Mouse (Mus musculus) kidney, adult 2 months (tissue): Measurements from ENCODE around the gene Nt5c2. TPM values are rescaled to one million over a fixed set of nuclear protein-coding genes. Genes with fewer than 3 reads are reported as not detected.
A peak's percentile ranks its signal among the peaks of the same experiment; 100 is the strongest.

Source experiments
- DNase-seq: peaks from one replicate; pipeline ENCODE4 v3.0.0; 2021
- H3K27ac ChIP-seq: fragments of 200-500 bp; 2 replicates; pipeline ENCODE4 v1.5.1; 2012; ENCODE audit warnings: low read depth, low read length, control low read depth, inconsistent platforms; ENCODE audit not compliant: insufficient read depth
- H3K27me3 ChIP-seq: fragments of 200-500 bp; replicated peaks from 2 replicates; pipeline ENCODE4 v1.6.1; 2012; ENCODE audit warnings: mild to moderate bottlenecking, moderate library complexity, low read length, inconsistent platforms; ENCODE audit not compliant: control insufficient read depth, insufficient read depth
- H3K36me3 ChIP-seq: fragments of 200-500 bp; 2 replicates; pipeline ENCODE4 v1.6.1; 2012; ENCODE audit warnings: mild to moderate bottlenecking, moderate library complexity, low read length, inconsistent platforms; ENCODE audit not compliant: control insufficient read depth, insufficient read depth
- H3K4me1 ChIP-seq: fragments of 200-500 bp; 2 replicates; pipeline ENCODE4 v1.6.1; 2011; ENCODE audit warnings: low read length; ENCODE audit not compliant: control insufficient read depth, insufficient read depth
- H3K4me3 ChIP-seq: fragments of 200-500 bp; 2 replicates; pipeline ENCODE4 v1.5.1; 2011; ENCODE audit warnings: mild to moderate bottlenecking, low read depth, low read length, control low read depth; ENCODE audit not compliant: insufficient read depth
- CTCF ChIP-seq: fragments of 200-500 bp; conservative IDR thresholded peaks from 2 replicates; pipeline ENCODE4 v1.5.1; 2011; ENCODE audit warnings: low read depth, mild to moderate bottlenecking, control low read depth, low read length, moderate library complexity, mixed read lengths; ENCODE audit not compliant: insufficient read depth, insufficient read length
- POLR2A ChIP-seq: fragments of 200-500 bp; IDR thresholded peaks from one replicate; pipeline ENCODE4 v1.6.1; 2011; ENCODE audit warnings: low read depth, low read length, control low read depth
- WGBS: fragments of 180-500 bp; shearing (Covaris S2); methylation state at CpG from one replicate; pipeline ENCODE4 v1.1.7; 2018; 5-methylcytosine and 5-hydroxymethylcytosine counted together
- polyA plus RNA-seq: library from polyadenylated mRNA; depleted of rRNA; stranded (reverse); fragments of >200 nt; gene quantifications from 2 replicates; pipeline ENCODE4 v1.2.3, GENCODE M21; 2012

The Nt5c2 gene
- polyA plus RNA-seq, 1 experiment: 36.3 TPM

- H3K4me1 ChIP-seq: peaks cover 6% of the 10 kb centered on the region; the same call in 1 of the 2 replicates
- no peak overlapping the region for H3K4me3 ChIP-seq
- no peaks in the 10 kb centered on the region for H3K36me3 ChIP-seq
- 56% methylated on average over 10 of the region's 10 CpGs for WGBS
- TF ChIP-seq CTCF: no peak
- no peak for TF ChIP-seq POLR2A
- H3K27ac ChIP-seq: 0 out of 2 replicates have a peak overlapping the region, but pooled peaks have one; percentile 6
- no peaks in the 10 kb centered on the region for H3K27me3 ChIP-seq
- DNase-seq: no peak
These were observed 158.2 kb downstream of the Nt5c2 start for GRCm38 (mm10) chr19:46856780-46857179.

GRCm38 (mm10) chr19:46856232-46856631 lies 158.7 kb downstream of the Nt5c2 start:
- H3K4me1 ChIP-seq: peaks cover 6% of the 10 kb centered on the region; the same call in 1 of the 2 replicates
- DNase-seq: no peak
- TF ChIP-seq POLR2A (no peak), CTCF (no peak)
- no peak overlapping the region; the same call in 1 of the 2 replicates for H3K27ac ChIP-seq
- no peaks in the 10 kb centered on the region for H3K27me3 ChIP-seq
- no peak overlapping the region for H3K4me3 ChIP-seq
- WGBS: 69% methylated on average over 6 of the region's 6 CpGs
- no peaks in the 10 kb centered on the region for H3K36me3 ChIP-seq

GRCm38 (mm10) chr19:46849443-46849997 lies 165.4 kb downstream of the Nt5c2 start:
- Histone ChIP-seq H3K4me3 (no peak overlapping the region), H3K36me3 (no peaks in the 10 kb centered on the region), H3K27ac (peak overlapping the region; percentile 58), H3K27me3 (no peaks in the 10 kb centered on the region), H3K4me1 (peaks cover 9% of the 10 kb centered on the region)
- DNase-seq: peak; percentile 89
- TF ChIP-seq CTCF (no peak), POLR2A (no peak)
- WGBS: 28% methylated on average over 9 of the region's 9 CpGs

- peak overlapping the region; percentile 73 for H3K27ac ChIP-seq
- TF ChIP-seq POLR2A (no peak), CTCF (no peak)
- no peaks in the 10 kb centered on the region for H3K36me3 ChIP-seq
- H3K4me1 ChIP-seq: peaks cover 9% of the 10 kb centered on the region
- H3K4me3 ChIP-seq: no peak overlapping the region
- 61% methylated on average over 14 of the region's 14 CpGs for WGBS
- DNase-seq: peak; percentile 68
- no peaks in the 10 kb centered on the region for H3K27me3 ChIP-seq
These were observed 166.3 kb downstream of the Nt5c2 start for GRCm38 (mm10) chr19:46848381-46849268.

GRCm38 (mm10) chr19:46846459-46846858 lies 168.5 kb downstream of the Nt5c2 start:
- Histone ChIP-seq H3K4me3 (no peak overlapping the region), H3K4me1 (peaks cover 9% of the 10 kb centered on the region), H3K27ac (peak overlapping the region; percentile 17; the same call in 1 of the 2 replicates), H3K36me3 (no peaks in the 10 kb centered on the region), H3K27me3 (no peaks in the 10 kb centered on the region)
- TF ChIP-seq POLR2A (no peak), CTCF (no peak)
- no peak for DNase-seq
- 67% methylated on average over 5 of the region's 5 CpGs for WGBS

- TF ChIP-seq POLR2A: no peak
- Histone ChIP-seq H3K27me3 (no peaks in the 10 kb centered on the region), H3K36me3 (no peaks in the 10 kb centered on the region), H3K27ac (peak overlapping the region; percentile 17; the same call in 1 of the 2 replicates), H3K4me3 (no peak overlapping the region), H3K4me1 (peaks cover 9% of the 10 kb centered on the region)
- DNase-seq: no peak
- 84% methylated on average over 7 of the region's 7 CpGs for WGBS
These were observed 168.9 kb downstream of the Nt5c2 start for GRCm38 (mm10) chr19:46846056-46846455.

GRCm38 (mm10) chr19:46843030-46843429 lies 171.9 kb downstream of the Nt5c2 start:
- TF ChIP-seq POLR2A (no peak), CTCF (no peak)
- H3K36me3 ChIP-seq: no peaks in the 10 kb centered on the region
- 83% methylated on average over 2 of the region's 2 CpGs for WGBS
- H3K27me3 ChIP-seq: no peaks in the 10 kb centered on the region
- H3K4me3 ChIP-seq: no peak overlapping the region
- no peak for DNase-seq
- no peak overlapping the region for H3K27ac ChIP-seq
- H3K4me1 ChIP-seq: no peaks in the 10 kb centered on the region; the same call in 1 of the 2 replicates
